Mouse (Mus musculus) cerebellum, adult 2 months (tissue): ENCODE data around the gene Cdc14b.

ENCODE experiments used
- CTCF ChIP-seq: fragments of 200-500 bp; IDR thresholded peaks from 2 replicates; pipeline ENCODE4 v1.5.1; 2011; ENCODE audit warnings: low read depth, mild to moderate bottlenecking, control low read depth, low read length, moderate library complexity, borderline replicate concordance; ENCODE audit not compliant: insufficient read depth
- POLR2A ChIP-seq: fragments of 200-500 bp; IDR thresholded peaks from 2 replicates; pipeline ENCODE4 v1.6.1; 2011; ENCODE audit warnings: low read length, control low read depth, borderline replicate concordance; ENCODE audit not compliant: insufficient read depth

GRCm38 (mm10) chr13:64153751-64154267, 121.3 kb downstream of the Cdc14b start:
- TF ChIP-seq CTCF (no peak), POLR2A (no peak)
